Mouse (Mus musculus) adrenal gland, adult (tissue): ENCODE measurements around the gene Camkk2.

Experiments
- DNase-seq, 2 experiments: peaks; one replicate each; pipeline ENCODE4 v3.0.0; 2022 to 2023; ENCODE audit warnings: low spot score in 1 of 2; ENCODE audit not compliant: inconsistent age in 2 of 2

Gene Camkk2

DNA sequence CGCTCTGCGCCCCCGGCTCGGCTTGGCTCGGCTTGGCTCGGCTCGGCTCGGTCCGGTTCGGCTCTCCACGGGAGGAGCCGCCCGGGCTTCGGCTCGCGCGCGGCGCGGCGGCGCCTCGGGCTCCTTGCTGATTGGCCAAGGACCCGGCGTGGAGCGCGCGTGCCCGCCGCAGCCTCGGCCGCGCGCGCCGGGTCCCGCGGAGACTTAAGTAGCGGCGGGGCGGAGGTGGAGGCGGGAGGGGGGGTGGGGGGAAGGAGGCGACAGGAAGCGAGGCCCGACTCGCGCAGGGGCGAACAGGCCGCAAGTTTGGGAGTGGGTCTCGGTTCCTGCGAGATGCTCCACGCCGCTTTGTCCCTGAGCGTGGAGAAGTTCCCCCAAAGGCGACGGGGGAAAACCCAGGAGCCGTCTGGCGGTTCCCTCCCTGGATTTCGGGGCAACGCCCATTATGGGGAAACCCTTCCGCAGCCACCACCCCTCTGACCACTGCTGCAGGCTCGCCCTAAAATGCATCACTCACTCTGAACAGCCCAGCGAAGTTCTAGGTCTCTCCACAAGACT lies at the start of gene Camkk2:
TSS of gene Camkk2 (minus strand) at position 133 of the 558 bp plus-strand sequence.
- DNase-seq: peak; percentile 90 to 93

DNA sequence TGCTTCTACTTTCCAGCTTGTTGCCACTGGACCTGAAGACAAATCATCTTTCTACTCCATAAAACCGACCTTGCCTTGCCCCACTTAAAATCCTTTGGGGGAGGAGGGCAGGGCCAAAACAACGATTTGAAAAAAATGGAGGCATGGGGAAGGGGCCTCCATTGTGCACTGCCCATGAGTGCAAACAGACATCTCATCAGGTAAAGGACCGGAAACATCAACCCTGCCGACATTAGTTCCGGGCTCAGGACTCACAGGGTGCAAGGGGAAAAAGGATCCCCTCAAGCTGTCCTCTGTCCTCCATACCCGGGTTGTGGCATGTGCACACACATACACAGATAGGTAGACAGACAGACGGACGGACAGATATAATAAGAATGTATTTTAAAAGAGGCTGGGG lies 45.9 kb upstream of the Camkk2 start:
- no peak for DNase-seq

DNA sequence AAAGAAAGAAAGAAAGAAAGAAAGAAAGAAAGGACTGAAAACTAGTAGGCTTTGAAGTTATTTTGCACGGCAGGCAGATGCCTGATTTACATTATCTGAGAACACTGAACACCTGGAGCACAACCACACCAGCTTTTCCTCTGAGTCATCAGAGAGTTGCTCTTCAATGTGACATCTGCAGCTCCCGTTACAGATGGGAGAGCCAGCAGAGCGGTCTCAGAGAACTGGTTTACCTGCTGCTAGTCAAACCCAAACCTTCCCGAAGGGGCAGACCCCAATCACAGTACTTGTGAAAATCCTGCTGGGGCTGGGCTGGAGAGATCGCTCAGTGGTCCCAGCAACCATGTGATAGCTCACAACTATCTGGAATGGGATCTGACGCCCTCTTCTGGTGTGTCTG lies 45.2 kb upstream of the Camkk2 start:
- no peak for DNase-seq

DNA sequence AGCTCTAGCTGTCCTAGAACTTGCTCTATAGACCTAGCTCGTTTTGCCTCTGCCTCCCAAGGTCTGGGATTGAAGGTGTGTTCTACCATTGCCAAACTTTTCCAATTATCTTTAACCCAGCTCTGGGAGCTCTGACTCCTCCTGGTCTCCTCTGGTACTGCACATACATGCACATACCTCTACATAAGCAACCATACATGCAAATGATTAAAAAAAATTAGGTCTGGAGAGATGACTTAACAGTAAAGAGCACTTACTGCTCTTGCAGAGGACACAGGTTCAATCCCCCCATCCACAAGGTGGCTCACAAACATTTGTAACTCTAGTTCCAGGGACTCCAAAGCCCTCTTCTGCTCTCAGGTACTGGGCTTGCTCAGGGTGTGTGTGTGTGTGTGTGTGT lies 44.8 kb upstream of the Camkk2 start:
- DNase-seq: no peak

DNA sequence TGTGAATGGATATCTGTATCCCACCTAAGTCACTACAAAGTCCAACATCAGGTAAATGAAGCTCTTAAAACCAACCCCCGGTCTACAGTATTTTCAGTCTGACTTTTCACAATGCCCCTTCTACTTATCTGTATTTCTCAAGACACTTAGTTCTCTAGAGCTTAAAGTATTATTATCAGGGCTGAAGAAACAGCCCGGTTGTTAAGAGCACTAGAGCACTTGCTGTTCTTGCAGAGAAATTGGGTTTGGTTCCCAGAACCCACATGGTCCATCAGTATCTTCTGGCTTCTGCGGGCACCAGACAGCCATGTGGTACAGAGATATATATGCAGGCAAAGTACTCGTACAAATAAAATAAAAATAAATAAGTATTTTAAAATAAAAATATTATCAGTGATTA lies 43.2 kb upstream of the Camkk2 start:
- DNase-seq: no peak

DNA sequence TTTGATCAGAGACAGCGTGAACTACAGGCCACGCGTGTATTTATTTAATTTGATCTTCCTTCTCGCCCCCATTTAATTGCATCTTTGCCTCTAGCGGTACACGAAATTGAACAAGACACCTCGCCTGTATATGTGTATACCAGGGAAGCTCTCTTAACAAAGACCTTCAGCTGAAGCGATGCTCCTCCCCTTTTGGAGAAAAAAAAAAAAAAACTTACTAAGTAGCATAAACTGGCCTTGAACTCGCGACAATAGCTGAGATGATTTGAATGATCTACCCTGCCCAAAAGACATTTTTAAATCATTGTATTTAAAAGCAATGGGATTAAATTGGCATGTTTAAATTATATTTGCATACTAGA lies 42.3 kb upstream of the Camkk2 start:
- no peak for DNase-seq

DNA sequence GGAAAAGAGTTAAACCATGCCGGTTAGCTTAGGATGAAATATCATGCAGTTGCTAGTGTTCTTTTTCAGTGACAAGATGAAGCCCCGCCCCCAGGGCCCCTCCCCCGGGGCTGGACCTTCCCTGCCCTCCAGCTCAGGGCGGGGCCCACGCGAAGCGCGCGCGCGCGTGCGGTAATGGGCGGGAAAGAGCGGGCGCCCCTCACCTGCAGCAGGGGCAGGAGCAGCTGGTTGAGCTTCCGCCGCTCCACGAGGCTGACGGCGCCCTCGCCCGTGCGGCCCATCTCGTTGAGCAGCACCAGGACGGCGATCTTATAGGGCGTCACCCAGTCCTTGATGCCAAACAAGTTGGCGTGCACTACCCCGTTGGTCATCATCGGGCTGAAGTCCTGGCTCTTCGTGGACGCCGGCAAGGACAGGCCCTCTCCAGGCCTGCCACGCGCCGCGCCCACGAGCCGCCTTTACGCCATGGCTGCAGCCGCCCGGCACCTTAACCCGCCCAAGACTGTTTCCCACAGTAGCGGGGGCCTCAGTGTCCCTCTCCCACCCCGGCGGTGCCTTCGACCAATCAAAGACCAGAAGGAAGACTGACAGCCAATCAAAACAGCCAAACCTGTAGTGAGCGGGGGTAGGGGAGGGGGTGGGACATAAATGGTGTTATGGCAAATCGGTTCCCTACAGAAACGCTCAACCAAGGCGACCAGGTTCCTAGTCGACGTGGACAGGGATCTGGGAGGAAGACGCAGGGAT lies 41.7 kb upstream of the Camkk2 start, which contains the start of gene Anapc5:
TSS of gene Anapc5 (minus strand) at position 563 of the 747 bp plus-strand sequence.
- peak; percentile 94 to 98 for DNase-seq

DNA sequence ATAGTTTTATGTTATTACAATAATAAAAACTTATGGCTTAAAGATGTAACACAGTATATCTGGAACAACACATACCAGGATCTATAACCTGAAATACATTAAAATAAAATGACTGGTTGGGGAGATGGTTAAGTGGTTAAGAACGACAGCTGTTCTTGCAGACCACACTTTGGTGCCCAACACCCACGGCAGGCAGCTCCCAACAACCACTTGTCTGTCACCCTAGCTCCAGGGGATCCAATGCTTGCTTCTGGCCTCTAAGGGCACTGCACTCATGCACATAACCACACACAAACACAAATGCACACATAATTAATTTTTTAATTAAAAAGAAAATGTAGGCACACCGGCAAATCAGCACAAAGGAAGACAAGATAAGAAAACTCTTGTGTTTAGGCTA lies 33.5 kb upstream of the Camkk2 start:
- DNase-seq: no peak

DNA sequence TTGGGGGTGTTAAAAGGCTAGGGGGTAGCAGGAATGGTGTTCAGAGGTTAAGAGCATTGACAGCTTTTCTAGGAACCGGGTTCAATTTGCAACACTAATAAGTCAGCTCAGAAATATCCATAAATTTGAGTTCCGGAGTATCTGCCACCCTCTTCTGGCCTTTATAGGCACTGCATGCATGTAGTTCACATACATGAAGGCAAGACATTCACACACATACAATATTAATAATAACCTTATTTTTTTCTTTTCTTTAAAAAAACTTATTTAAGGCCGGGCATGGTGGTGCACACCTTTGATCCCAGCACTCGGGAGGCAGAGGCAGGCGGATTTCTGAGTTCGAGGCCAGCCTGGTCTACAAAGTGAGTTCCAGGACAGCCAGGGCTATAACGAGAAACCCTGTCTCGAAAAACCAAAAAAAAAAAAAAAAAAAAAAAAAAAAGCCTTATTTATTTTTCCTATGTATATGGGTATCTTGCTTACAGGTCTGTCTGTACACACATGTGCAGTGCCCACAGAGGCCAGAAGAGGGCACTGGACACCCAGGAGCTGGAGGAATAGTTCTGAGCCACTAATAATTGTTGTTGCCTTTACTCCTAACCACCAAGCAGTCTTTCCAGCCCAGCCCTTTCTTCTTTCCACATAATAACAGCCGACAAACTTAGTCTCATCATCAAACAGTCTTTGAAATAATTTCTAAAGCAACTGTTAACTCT lies 32.3 kb upstream of the Camkk2 start:
- peak; percentile 69 to 86 for DNase-seq

DNA sequence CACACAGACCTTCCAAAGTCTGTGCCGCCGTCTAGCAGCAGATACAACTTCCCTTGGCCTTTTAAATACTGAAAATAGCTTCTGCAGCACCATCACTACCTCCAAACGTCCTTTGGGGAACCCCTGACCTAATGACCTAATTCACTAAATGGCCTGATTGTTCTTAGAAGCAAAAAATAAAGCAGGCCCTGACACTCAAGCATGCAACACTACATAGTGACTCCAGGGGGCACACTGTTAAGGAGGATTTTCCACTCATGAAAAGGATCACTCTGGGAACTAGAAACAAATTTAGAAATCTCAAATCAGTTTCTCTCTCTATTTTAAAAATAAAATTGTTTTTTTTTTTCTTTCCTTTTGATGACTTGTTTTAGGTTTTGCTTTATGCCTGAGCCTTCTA lies 26.3 kb upstream of the Camkk2 start:
- DNase-seq: no peak

DNA sequence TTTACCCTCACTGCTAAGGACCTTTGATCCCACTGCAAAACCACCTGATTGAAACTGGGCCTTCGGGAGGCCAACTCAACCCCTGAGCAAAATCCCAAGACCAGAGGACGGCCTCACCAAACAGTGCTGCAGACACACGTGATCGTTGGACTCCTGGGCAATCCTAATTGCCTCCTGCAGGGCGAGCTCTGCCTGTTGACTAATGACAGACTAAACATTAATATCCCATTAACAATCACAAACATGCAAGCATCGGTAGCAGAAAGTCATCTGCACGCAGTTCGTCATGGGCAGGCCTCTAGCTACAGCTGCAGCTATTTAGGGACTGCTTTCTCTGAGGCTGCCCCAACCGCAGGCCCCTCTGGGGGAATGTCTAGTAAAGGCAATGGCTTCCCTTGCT lies 23.5 kb upstream of the Camkk2 start:
- no peak for DNase-seq

DNA sequence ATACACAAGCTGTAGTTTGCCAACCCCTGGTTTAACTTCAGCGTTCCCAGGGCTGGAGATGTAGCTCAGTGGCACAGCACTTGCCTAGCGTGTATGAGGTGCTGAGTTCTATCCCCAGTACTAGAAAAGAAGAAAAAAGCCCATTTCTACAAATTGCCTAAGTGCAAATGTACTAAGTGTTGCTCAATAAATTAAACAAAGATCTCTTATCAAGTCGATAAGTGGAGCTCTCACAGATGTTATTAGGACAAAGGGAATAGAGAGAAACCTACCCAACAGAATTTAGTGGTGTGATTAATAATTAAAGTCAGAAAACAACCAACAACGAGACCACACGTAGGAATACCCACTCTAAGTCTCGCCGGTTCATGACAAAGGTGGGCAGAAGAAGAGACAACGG lies 22.5 kb upstream of the Camkk2 start:
- DNase-seq: no peak

DNA sequence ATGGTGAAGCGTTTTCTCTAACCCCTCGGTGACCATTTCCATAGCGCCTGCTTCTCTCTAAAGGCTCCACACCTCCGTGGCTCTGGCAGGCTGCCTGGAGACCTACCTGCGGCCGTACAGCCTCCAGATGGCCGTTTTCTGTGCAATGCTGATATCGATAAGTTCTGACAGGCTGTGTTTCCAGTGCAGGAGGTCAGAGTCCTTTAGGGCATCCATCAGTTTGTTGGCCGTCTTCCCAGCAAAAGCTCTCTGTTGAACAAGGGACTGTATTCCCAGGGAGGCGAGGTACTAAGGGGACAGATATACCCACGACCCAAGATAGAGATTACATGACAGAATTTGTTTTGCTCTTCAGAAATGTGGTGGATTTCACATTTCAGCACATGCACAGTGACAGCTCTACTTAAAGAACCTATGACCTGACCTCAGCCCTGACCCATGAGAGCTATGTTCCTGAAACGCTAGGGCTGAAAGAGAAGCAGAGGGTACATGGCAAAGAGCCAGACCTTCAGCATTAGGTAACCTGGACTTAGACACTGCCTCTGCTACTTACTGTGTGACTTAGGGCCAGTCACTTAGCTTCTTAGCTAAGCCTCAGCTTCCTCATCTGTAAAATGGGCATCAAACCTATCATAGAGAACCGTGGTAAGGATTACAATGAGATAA lies 21.3 kb upstream of the Camkk2 start:
- no peak for DNase-seq

DNA sequence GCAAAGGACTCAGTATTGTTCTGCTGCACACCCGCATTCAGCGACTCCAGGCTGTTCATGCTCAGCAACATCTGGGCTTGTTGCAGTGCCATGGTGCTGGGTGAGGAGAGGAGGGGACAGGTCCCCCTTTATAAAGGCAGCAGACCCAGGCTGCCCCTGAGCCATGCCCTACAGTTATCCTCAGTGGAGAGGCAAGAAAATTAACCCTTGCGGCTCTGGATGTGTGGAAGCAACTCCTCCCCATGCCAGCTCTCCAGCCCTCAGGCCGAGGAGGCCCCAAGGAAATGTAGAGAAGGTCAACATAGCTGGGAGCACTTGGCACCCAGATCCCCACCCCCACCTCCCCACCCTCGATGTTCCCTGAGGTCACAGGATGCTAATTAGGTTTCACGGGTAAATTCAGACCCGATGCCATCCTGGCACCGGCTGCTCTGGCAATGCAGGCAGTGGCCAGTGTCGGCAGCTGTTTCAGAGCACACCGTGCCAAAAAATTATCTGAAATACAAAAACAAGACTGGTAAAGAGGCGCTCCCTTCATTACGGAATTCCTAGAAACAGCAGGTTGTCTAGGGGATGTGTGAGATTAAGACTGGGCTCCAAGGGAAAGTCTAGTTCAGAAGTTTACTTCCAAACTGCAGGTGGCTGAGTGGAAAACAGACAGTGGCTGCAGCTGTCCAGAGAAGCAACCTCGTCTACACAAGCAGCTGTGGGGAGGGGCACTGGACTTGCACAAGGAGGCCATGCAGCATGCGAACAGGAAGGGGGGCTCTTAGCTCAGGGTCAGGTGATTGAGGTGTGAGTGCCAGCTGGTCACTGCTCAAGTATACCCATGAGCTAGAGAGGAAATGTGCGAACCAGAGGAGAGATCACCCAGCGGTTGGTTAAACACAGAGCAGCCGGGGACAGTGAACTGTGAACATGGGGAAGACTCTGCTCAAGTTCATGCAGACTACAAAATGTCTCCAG lies 20.5 kb upstream of the Camkk2 start:
- no peak for DNase-seq

DNA sequence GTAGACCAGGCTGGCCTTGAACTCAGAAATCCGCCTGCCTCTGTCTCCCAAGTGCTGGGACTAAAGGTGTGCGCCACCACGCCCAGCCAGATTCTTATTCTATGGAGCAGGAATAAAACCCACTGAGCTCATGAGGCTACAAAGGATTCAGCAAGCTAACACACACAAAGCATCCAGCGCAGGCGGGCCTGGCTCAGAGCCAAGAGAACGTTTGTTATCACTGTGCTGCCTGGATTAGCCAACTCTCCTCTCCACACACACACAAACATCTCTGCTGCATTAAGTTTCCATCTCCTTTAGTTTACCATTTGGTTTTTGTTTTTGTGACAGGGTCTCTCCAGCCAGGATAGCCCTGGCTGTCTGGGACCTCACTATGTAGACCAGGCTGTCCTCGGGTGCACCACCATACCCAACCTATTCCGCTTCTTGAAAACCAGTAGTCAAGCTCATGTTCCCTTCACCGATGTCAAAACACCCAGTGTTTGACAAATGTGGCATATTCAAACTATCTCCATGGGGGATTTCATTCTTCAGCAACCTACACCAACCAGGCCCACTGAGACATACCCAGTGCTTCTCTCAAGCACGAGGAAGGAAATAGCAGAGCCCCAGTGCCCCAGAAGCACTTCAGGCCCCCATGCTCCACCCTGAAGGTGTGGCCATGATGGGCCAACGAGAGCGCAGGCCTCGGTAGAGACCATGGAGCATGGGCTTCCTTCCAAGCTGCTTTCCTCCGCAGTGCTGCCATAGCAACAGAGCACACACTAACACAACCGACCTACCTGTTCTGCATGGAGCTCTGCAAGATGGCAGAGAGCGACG lies 19.6 kb upstream of the Camkk2 start:
- peak; percentile 73 to 83 for DNase-seq

DNA sequence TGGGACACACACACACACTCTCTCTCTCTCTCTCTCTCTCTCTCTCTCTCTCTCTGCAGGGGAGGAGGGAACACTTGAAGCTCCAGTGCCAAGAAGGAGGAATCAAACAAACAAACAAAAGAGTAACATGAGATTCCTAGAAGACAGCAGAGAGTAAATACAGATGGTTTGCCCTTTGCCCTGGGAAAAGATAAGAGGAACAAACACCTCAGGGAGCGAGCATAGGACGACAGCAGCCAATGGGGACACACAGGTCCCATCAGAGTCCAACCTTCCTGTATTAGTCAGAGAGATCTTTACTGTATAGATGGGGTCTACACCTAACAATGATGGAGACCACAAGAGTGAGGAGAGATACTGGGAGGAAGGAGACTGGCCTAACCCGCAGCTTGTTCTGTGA lies 18.7 kb upstream of the Camkk2 start:
- no peak for DNase-seq

DNA sequence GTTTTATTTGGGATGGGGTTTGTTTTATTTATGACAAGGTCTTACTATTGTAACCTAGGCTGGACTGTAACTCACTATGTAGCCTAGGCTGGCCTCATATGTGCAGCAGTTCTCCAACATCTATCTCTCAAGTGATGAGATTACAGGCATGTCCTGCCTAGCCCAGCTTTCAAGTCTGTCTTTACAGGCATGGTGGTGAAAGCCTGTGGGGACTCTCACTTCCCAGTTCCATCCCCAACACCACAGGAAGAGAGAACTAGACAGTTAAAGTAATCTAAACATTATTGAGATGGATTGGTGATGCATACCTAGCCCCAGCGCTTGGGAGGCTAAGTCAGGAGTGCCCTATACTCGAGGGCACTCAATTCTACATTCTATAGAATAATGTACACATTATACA lies 9.5 kb upstream of the Camkk2 start:
- DNase-seq: no peak

DNA sequence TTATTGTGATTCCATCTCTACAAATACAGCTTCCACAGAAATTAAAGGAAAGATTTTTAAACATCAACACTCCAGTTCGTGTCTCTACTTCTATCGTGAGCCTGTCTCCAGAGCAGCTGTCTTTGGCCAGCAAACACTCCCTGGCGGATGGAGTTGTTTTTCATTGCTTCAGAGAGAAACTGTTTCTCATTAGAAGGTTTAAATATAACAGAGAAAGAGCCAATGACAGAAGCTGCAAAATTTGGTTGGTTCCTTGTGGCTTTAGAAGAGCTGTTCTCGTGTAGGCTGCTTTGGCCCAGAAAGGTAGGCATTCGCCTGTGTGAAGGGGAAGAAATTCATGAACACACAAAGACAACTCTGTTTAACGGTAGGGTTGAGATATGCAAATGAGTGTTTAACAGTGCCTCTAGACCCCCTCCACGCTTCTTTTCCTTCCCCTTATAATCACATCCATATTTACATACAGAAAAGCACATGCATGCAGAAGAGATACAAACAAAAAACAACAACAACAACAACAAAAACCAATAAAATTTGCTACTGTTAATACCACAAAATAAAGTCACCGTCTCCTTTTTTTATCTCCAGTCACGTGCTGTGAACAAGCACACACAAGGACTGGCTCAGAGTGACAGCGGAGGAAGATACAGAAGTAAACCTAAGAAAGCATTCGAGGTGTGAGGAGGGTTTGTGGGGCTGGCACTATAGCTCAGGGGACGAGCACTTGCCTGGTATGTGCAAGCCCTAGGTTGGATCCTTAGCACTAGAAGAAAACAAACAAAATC lies 7.0 kb upstream of the Camkk2 start:
- DNase-seq: no peak
